Comparison of ENCODE assay signal across 8 mouse cellular contexts in genomic region chr13:58157447-58158098, GRCm38 (mm10). TPM values are rescaled to one million over a fixed set of nuclear protein-coding genes. Genes with fewer than 3 reads are reported as not detected.
A peak's percentile ranks its signal among the peaks of the same experiment; 100 is the strongest.
DNase-seq lines count a peak whose midpoint lies in the region; ATAC-seq lines count a peak whose summit lies in the region.

Gene Idnk, plus strand, starts transcription at chr13:58157649.

- H3K36me3 ChIP-seq in hindbrain, embryonic 14.5 days (replicated peaks; ENCODE audit: control insufficient read depth, insufficient read depth) = peaks cover 23% of the 10 kb centered on the region

- H3K9me3 ChIP-seq in hindbrain, embryonic 14.5 days (ENCODE audit: control insufficient read depth, low read length) = no peaks in the 10 kb centered on the region

- peak within 1 kb of the TSS; percentile 68 for H3K27ac ChIP-seq in hindbrain, embryonic 14.5 days

- under 1% methylated on average over 30 of the region's 30 CpGs for WGBS in hindbrain, embryonic 14.5 days

- peak; percentile 85 for ATAC-seq in hindbrain, embryonic 14.5 days (ENCODE audit: low FRiP score)

- H3K4me3 ChIP-seq in hindbrain, embryonic 14.5 days (replicated peaks; ENCODE audit: low read length) = peak within 1 kb of the TSS; percentile 88

- peak within 1 kb of the TSS; percentile 93 for H3K4me2 ChIP-seq in hindbrain, embryonic 14.5 days (replicated peaks)

- peaks cover 10% of the 10 kb centered on the region for H3K4me1 ChIP-seq in hindbrain, embryonic 14.5 days (replicated peaks; ENCODE audit: control insufficient read depth, insufficient read depth, low read length)

- H3K27me3 ChIP-seq in hindbrain, embryonic 14.5 days (ENCODE audit: control insufficient read depth, insufficient read depth, low read length) = no peaks in the 10 kb centered on the region

- peak; percentile 61 for DNase-seq in T-cell, adult 2 months (ENCODE audit: low spot score)
- DNase-seq in cerebellum, postnatal 36 days = peak; percentile 77 to 86
- peak; percentile 78 to 81 for DNase-seq in frontal cortex, postnatal 36 days (ENCODE audit: low spot score in 2 of 2)
- peak; percentile 89 for DNase-seq in hindbrain, embryonic 14.5 days (ENCODE audit: low spot score)
- DNase-seq in layer of hippocampus, postnatal 25 days (ENCODE audit: extremely low spot score in 1 of 2, low spot score in 1 of 2) = peak; percentile 58 to 75
- peak; percentile 92 for DNase-seq in lung, postnatal 25 days (ENCODE audit: low spot score)
- DNase-seq in retina, adult 2 months (ENCODE audit: low read depth, low spot score) = peak; percentile 80
- DNase-seq in thymus, postnatal 25 days = peak; percentile 87

- peak within 1 kb of the TSS; percentile 75 for H3K9ac ChIP-seq in hindbrain, embryonic 14.5 days

RNA-seq across cellular contexts. Expression of gene Idnk, which starts in this region (rescaled TPM):
- polyA plus RNA-seq in hindbrain, embryonic 14.5 days (2014; fragmentation: Nextera tagmentation; extraction: Ambion mirVana) = 53.4 and 63.2 TPM in 2 replicates
- 10 to 100 TPM; 26.3 to 28.2 TPM for total RNA-seq in layer of hippocampus, postnatal 25 days (2021)

Comparison
In these comparisons a context has a peak if more than half of its experiments do, and no peak if none do; other contexts are left out.
1. Peak in every context shown above with its lines: DNase-seq, ATAC-seq, H3K4me3 ChIP-seq and H3K27ac ChIP-seq.